Mouse (Mus musculus): ENCODE measurements around the gene Clec12b. TPM values are rescaled to one million over a fixed set of nuclear protein-coding genes. Genes with fewer than 3 reads are reported as not detected.
"Not testable (repeated sequence)": the region's sequence is repeated elsewhere in the genome, so short reads cannot be mapped to it uniquely, and the experiment has no call there.

The Clec12b gene
- total RNA-seq, 2 experiments from 2014 or later = not detected

GRCm38 (mm10) chr6:129369374-129370132, 16.1 kb downstream of the Clec12b start:
- no peak for DNase-seq

GRCm38 (mm10) chr6:129365959-129366359, 19.7 kb downstream of the Clec12b start:
- peak; percentile 16 for DNase-seq

GRCm38 (mm10) chr6:129363942-129364341, 21.7 kb downstream of the Clec12b start:
- DNase-seq = no peak

- no peak for DNase-seq
Measured at GRCm38 (mm10) chr6:129359515-129359914, 26.2 kb downstream of the Clec12b start.

- DNase-seq = no peak
Measured at GRCm38 (mm10) chr6:129356430-129356829, 29.2 kb downstream of the Clec12b start.

- DNase-seq = no peak
Measured at GRCm38 (mm10) chr6:129355774-129356173, 29.9 kb downstream of the Clec12b start.

GRCm38 (mm10) chr6:129351091-129351490, 34.6 kb downstream of the Clec12b start:
- no peak for DNase-seq

- no peak for DNase-seq
Measured at GRCm38 (mm10) chr6:129349524-129350352, 35.9 kb downstream of the Clec12b start.

- no peak for DNase-seq
Measured at GRCm38 (mm10) chr6:129344408-129344807, 41.3 kb downstream of the Clec12b start.

GRCm38 (mm10) chr6:129342391-129342790, 43.3 kb downstream of the Clec12b start, which contains the start of gene Clec12a:
Gene Clec12a, plus strand, starts transcription at chr6:129342691.
- not testable (repeated sequence) for DNase-seq

- DNase-seq = no peak
Measured at GRCm38 (mm10) chr6:129337751-129338150, 47.9 kb downstream of the Clec12b start.

GRCm38 (mm10) chr6:129333674-129334078, 52.0 kb downstream of the Clec12b start:
- DNase-seq = no peak

GRCm38 (mm10) chr6:129331610-129332009, 54.1 kb downstream of the Clec12b start, which contains the start of gene 4922502D21Rik:
Gene 4922502D21Rik, minus strand, starts transcription at chr6:129331796.
- no peak for DNase-seq

GRCm38 (mm10) chr6:129326568-129327150, 59.0 kb downstream of the Clec12b start:
- no peak for DNase-seq

GRCm38 (mm10) chr6:129326016-129326415, 59.7 kb downstream of the Clec12b start:
- DNase-seq = no peak

Other genes with a start within 250 kb of the Clec12b start
- 10 to 100 TPM; 45.3 to 49.5 TPM for gene Clec2d, start 205.3 kb downstream of the Clec12b start, total RNA-seq (2021)
- gene Cd69, start 110.4 kb downstream of the Clec12b start, total RNA-seq (2021) = under 1 TPM; 0.16 to 0.23 TPM
- gene 4922502D21Rik, start 54.1 kb downstream of the Clec12b start, total RNA-seq (2021) = not detected
- gene Clec12a, start 43.2 kb downstream of the Clec12b start, total RNA-seq (2021) = 1 to 10 TPM in 1 of 2 experiments, under 1 TPM in 1; 0.21 to 1.7 TPM
- gene Clec1b, start 11.4 kb upstream of the Clec12b start, total RNA-seq (2021) = under 1 TPM in 1 of 2 experiments, not detected in 1; 0.47 TPM
- gene Clec9a, start 23.0 kb upstream of the Clec12b start, total RNA-seq (2021) = not detected
- 1 to 10 TPM; 4.8 to 6.3 TPM for gene Clec1a, start 66.1 kb upstream of the Clec12b start, total RNA-seq (2021)
- under 1 TPM in 1 of 2 experiments, not detected in 1; 0.11 TPM for gene Olr1, start 121.3 kb upstream of the Clec12b start, total RNA-seq (2021)
- not detected for gene Tmem52b, start 126.7 kb upstream of the Clec12b start, total RNA-seq (2021)
- 10 to 100 TPM; 30.3 to 32.8 TPM for gene Gabarapl1, start 147.3 kb upstream of the Clec12b start, total RNA-seq (2021)
- not detected for gene Klre1, start 192.0 kb upstream of the Clec12b start, total RNA-seq (2021)
- not detected for gene Klrd1, start 205.9 kb upstream of the Clec12b start, total RNA-seq (2021)
- gene Klrk1, start 238.0 kb upstream of the Clec12b start, total RNA-seq (2021) = not detected